Mouse (Mus musculus): ENCODE results near the gene Magi1. TPM values are rescaled to one million over a fixed set of nuclear protein-coding genes. Genes with fewer than 3 reads are reported as not detected.

Magi1 gene
- total RNA-seq, 2 experiments from 2014 or later = 14.3 to 16.6 TPM

DNA sequence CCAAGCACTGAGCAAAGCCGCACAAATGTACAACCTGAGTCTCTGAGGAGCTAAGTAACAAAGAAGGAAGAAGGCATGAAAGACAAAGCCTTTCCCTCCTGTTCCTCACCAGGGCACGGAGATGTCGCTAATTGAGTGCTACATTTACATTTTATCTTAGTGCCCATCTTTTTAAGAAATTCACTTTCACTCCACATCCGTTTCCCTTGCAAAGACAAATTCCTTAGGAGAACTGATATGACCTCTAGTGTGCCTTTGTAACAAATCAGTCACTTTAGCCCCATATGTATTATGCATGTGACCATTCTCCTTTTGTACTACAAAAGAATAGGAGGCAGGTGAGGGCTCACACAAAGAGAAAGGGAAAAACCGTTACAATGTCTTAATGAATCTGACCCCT lies 360.4 kb downstream of the Magi1 start:
- DNase-seq = no peak
- intact Hi-C loops (cut with DNase I) = no loop called here

GRCm38 (mm10) chr6:93922931-93923330 lies 360.8 kb downstream of the Magi1 start:
- intact Hi-C loops (cut with DNase I) = no loop called here

DNA sequence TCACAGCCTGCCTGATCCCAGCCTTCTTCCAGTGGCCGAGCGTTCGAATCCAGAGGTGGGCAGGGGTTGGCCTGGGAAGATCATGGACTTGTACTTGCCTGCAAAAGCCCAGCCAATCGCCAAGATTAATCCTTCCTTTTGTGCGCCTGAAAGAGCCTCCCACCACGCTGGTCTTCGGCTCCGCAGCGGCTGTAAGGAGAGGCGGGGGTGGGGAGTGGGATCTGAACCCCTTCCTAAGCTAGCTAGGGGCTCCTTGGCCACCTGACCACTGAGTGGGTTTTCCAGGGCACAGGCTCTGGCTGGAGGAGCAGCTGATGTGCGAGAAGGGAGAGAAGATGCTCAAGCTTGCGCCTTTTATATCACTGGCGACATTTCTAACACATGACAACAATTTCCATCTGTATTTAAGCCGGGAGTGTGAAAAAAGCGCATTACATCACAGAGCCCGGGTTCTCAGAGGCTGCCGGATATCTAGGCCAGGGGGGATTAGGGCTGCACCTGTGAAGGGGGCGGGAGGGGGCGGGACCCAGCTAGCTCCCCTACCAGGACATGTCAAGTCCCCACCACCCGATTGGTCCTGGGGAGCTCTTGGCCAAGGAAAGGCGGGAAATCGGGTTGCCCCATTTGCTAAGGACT lies 370.4 kb downstream of the Magi1 start:
- no peak for DNase-seq
- intact Hi-C loops (cut with DNase I) = no loop called here

More at GRCm38 (mm10) chr6:93922931-93923330, 360.8 kb downstream of the Magi1 start:
- no peak for DNase-seq

- intact Hi-C loops (cut with DNase I) = no loop called here
- DNase-seq = no peak
Observed at GRCm38 (mm10) chr6:93912582-93913225, 371.0 kb downstream of the Magi1 start.

GRCm38 (mm10) chr6:93912003-93912581 lies 371.6 kb downstream of the Magi1 start:
- intact Hi-C loops (cut with DNase I) = no loop called here

DNA sequence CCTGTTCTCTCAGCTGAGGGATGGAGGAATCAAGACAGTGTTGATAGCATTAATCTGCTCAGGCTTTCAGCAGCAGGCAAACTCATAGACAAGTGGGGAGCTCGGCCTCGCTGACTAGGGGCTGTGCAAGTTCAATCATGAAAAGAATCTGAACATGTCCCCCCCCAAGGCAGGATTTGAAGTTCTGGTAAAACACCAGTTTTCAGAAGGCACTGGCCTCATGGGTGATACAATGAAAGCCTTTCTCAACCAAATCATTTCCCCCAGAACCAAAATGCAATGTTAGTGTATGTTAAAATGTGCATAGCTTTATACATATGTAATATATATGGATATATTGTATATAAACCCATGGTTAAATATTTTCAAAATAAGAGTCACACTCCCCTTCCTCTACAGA lies 372.3 kb downstream of the Magi1 start:
- intact Hi-C loops (cut with DNase I) = no loop called here
- DNase-seq = no peak

More at GRCm38 (mm10) chr6:93912003-93912581, 371.6 kb downstream of the Magi1 start:
- DNase-seq = no peak

DNA sequence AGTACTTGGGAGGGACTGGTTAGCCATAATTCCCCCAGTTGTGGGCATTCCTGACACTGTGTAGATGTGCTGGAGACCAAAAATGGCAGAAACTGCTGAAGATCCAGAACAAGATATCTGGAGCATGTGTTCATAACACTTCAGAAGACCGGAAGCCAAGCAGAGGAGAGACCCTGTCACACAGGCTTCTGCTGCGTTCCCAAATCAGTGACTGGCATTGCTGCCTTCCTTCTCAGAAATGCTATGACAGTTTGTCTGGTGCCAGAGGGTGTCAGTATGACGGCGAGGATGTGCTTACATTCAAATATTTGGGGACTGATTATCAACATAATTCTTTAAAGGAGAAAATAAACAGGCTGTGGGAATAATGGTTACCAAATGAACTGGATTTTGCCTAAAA lies 373.7 kb downstream of the Magi1 start:
- intact Hi-C loops (cut with DNase I) = no loop called here

DNA sequence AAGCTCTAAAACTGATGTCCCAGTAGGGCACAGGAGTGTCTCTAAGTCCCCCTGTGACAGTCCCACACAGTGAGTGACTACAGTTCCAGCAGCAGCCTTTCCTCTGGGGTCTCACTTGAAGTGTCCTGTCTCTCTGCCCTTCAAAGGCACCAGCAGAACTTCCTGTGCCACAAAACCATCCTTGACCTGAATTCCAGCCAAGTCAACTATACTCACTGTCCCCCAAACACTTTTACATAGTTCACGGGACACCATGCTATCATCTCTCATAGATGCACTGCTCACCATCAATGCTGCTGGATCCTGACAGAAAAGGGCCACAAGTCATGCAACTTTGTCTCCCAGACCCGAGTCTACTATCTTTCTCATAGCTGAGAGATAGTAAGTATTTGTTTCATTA lies 378.7 kb downstream of the Magi1 start:
- intact Hi-C loops (cut with DNase I) = no loop called here
- no peak for DNase-seq

More for the DNA sequence above, 373.7 kb downstream of the Magi1 start:
- no peak for DNase-seq

- intact Hi-C loops (cut with DNase I) = no loop called here
- DNase-seq = no peak
Observed at GRCm38 (mm10) chr6:93902239-93902638, 381.5 kb downstream of the Magi1 start.

DNA sequence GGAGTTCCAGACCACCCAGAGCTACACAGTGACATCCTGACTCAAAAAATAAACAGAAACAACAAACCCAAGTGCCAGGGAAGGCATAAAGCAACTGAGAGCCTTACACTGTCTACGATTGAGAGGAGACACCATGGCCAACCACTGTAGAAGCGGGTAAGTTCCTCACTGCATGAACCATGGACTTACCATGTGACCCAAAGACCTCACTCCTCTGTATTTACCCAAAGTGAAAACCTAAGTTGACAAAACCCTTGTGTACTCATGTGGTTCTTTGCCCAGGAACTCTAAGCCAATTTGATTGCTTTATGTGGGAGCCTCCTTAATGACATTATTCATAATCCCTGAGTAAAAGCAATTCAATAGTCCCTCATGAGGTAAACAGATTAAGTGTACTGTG lies 382.3 kb downstream of the Magi1 start:
- intact Hi-C loops (cut with DNase I) = no loop called here
- no peak for DNase-seq

GRCm38 (mm10) chr6:93897512-93897911 lies 386.2 kb downstream of the Magi1 start:
- no peak for DNase-seq
- intact Hi-C loops (cut with DNase I) = no loop called here

DNA sequence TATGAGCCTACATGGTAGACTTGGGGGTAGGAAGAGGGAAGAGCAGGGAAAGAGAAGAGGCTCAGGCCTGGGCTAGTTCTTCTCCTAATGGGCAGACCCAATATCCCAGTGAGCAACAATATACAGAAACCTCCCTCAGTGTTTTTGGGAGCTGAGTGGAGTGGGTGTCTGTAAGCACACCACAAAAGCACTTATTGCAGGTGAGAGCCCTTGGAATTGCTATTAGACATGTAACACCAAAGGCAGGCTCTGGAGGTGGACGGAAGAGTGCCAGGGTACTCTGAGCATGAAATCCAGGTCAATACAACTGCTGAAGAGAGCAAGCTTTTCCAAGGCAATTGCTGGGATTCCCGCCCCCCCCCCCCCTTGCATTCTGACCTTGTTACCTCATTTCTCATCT lies 388.0 kb downstream of the Magi1 start:
- DNase-seq = no peak

GRCm38 (mm10) chr6:93893956-93894355 lies 389.8 kb downstream of the Magi1 start:
- intact Hi-C loops (cut with DNase I) = no loop called here
- no peak for DNase-seq

More for the DNA sequence above, 388.0 kb downstream of the Magi1 start:
- intact Hi-C loops (cut with DNase I) = no loop called here

- no peak for DNase-seq
- intact Hi-C loops (cut with DNase I) = no loop called here
Observed at GRCm38 (mm10) chr6:93892922-93893321, 390.8 kb downstream of the Magi1 start.

GRCm38 (mm10) chr6:93890011-93890410 lies 393.7 kb downstream of the Magi1 start:
- DNase-seq = no peak
- intact Hi-C loops (cut with DNase I) = no loop called here

DNA sequence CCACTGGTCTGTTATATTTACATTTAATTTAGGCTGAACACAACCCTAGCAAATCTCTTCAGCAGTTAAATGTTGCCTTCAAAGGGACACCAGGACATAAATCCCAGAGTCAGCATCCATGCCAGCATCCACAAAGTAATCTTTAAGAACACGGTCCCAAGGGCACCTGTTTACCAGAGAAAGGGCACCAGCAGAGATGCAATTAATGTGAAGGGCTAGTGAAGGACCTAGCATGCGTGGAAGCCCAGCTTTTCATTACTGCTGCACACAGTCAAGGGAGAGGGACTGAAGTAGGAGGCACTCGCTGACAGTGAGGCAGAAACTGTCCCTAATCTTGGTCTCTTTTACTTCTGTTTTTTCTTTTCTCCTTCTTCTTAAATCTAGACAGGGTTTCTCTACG lies 406.4 kb downstream of the Magi1 start:
- intact Hi-C loops (cut with DNase I) = no loop called here
- DNase-seq = no peak

- DNase-seq = no peak
- intact Hi-C loops (cut with DNase I) = no loop called here
Observed at GRCm38 (mm10) chr6:93874936-93875335, 408.8 kb downstream of the Magi1 start.

- intact Hi-C loops (cut with DNase I) = no loop called here
- no peak for DNase-seq
Observed at GRCm38 (mm10) chr6:93874376-93874775, 409.3 kb downstream of the Magi1 start.

DNA sequence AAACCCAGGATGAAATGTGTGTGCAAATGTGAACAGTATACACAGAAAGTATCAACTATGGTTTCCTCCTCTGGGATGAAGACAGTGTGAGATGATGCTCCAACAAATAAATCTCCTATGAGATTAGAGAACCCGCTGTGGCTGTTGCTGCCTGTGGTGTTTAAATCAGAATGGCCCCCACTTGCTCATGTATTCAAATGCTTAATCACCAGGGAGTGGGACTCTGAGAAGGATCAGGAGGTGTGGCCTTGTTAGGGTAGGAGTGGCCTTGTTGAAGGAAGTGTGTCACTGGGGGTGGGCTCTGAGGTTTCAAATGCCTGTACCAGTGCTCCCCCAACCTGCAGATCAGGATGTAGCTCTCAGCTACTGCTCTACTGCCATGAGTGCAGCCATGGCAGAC lies 410.2 kb downstream of the Magi1 start:
- intact Hi-C loops (cut with DNase I) = no loop called here
- no peak for DNase-seq

DNA sequence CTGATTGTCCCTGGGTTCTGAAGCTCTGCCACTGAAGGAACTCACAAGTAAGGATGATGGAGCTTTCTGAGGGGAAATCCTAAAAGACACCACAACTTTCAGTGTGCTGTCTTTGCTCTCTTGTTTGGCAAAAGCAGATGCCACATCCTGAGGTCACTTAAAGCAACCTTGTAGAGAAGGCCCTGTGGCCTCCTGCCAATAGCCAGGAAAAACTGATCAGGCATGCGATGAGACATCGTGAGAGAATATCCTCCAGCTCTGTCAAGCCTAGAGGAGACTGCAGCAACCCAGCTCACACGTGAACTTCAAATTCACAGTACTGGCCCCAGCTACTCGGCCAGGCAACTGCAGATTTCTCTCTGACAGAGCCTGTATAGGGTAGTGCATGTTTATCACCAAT lies 412.2 kb downstream of the Magi1 start:
- DNase-seq = no peak
- intact Hi-C loops (cut with DNase I) = no loop called here

- intact Hi-C loops (cut with DNase I) = no loop called here
- no peak for DNase-seq
Observed at GRCm38 (mm10) chr6:93870023-93870422, 413.7 kb downstream of the Magi1 start.

GRCm38 (mm10) chr6:93862263-93862662 lies 421.5 kb downstream of the Magi1 start:
- no peak for DNase-seq
- intact Hi-C loops (cut with DNase I) = no loop called here
